Mouse (Mus musculus) forebrain, embryonic 15.5 days (tissue): ENCODE measurements around the gene Prkd1. TPM values are rescaled to one million over a fixed set of nuclear protein-coding genes. Genes with fewer than 3 reads are reported as not detected.
"Not testable (repeated sequence)": the region's sequence is repeated elsewhere in the genome, so short reads cannot be mapped to it uniquely, and the experiment has no call there.

Experiments
- ATAC-seq: fragments of 200-750 bp; cut with Nextera tagmentation; replicated peaks from 2 replicates; pipeline ENCODE4 v1.8.0; 2017; ENCODE audit warnings: mild to moderate bottlenecking, moderate TSS enrichment, moderate library complexity
- H3K27ac ChIP-seq: fragments of 300-500 bp; sonication (generic); replicated peaks from 2 replicates; pipeline ENCODE4 v1.5.1; 2015; ENCODE audit warnings: mild to moderate bottlenecking, inconsistent platforms
- H3K27me3 ChIP-seq: fragments of 300-500 bp; sonication (generic); 2 replicates; pipeline ENCODE4 v1.6.1; 2015; ENCODE audit warnings: inconsistent platforms
- H3K36me3 ChIP-seq: fragments of 300-500 bp; sonication (generic); 2 replicates; pipeline ENCODE4 v1.6.1; 2015; ENCODE audit warnings: mild to moderate bottlenecking, inconsistent platforms
- H3K4me1 ChIP-seq: fragments of 300-500 bp; sonication (generic); 2 replicates; pipeline ENCODE4 v1.6.1; 2015; ENCODE audit warnings: inconsistent platforms
- H3K4me2 ChIP-seq: fragments of 300-500 bp; sonication (generic); replicated peaks from 2 replicates; pipeline ENCODE4 v1.6.1; 2015; ENCODE audit warnings: mild to moderate bottlenecking, inconsistent platforms
- H3K4me3 ChIP-seq: fragments of 300-500 bp; sonication (generic); 2 replicates; pipeline ENCODE4 v1.5.1; 2015; ENCODE audit warnings: mild to moderate bottlenecking, inconsistent platforms
- H3K9ac ChIP-seq: fragments of 300-500 bp; sonication (generic); replicated peaks from 2 replicates; pipeline ENCODE4 v1.6.1; 2015; ENCODE audit warnings: mild to moderate bottlenecking, inconsistent platforms
- H3K9me3 ChIP-seq: fragments of 300-500 bp; sonication (generic); 2 replicates; pipeline ENCODE4 v1.6.1; 2016; ENCODE audit warnings: inconsistent platforms
- WGBS: fragments of 180-500 bp; shearing (Covaris S2); methylation state at CpG from one replicate; pipeline ENCODE4 v1.1.7; 2015; ENCODE audit warnings: mixed read lengths; 5-methylcytosine and 5-hydroxymethylcytosine counted together
- polyA plus RNA-seq: library from polyadenylated mRNA; unstranded; fragments of >200 nt; fragmentation: Nextera tagmentation; extraction: Ambion mirVana; gene quantifications from 2 replicates; pipeline ENCODE4 v1.2.1, GENCODE M21; 2015

Gene Prkd1
- polyA plus RNA-seq = 6.6 and 7.4 TPM in 2 replicates

DNA sequence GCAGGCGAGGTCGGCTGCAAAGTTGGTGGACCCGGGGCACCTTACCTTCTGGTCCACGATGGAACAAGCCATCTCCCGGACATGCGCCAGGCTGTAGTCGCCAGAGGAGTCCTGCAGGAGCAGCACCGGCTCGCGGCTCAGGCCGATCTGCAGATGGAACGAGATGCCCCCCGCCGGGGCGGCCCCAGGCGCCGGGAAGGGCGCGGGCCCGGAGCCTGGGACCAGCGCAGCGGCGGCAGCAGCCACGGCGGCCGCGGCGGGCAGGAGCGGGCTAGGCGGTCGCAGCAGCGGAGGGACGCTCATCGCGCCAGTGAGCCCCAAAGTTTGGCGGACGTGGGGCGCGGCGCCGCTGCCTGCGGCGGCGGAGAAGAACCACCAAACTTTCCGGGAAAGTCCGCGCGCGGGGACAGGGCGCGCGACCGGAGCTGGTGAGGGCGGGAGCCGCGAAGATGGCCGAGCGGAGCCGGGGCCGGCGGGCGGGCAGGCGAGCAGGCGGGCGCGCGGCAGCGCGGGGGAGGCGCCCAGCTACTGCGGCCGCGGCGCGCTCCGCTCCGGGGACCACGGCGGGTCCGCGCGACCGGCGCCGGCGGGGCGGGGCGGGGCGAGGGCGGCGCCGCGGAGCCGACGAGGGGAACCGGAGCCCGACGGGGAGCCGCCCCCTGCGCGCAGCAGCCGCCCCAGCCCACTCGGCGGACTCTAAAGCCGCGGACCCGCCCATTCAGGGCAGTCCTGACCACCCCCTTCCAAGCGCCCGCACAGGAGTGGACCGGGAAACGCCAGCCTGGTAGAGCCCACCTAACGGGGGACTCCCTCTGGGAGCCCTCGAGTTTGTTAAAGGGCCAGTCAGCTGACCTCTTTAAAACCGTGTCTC is at the start of gene Prkd1:
Prkd1 (minus strand) TSS at position 428 of the 871 bp plus-strand sequence.
- peak; percentile 92 for ATAC-seq
- under 1% methylated on average over 87 of the region's 114 CpGs for WGBS
- peak within 1 kb of the TSS; percentile 48 for H3K27ac ChIP-seq

DNA sequence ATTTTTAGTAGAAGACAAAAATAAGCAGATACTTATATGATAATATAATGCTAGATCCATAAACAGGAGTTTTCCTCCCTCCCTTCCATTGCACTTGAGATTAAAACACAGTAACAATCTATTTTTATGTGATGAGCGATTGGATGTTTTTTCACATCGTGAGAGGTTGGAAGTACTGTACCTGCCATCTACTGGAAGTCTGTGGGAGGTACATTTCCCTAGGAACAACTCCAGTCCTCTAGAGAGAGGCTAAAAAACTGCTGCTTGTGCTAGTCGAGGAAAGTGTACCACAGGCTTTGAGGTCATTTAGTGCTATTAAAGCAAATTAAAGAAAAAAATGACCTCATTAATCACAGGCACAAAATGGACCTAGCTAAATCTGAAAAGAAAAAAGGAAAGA is 48.6 kb upstream of the Prkd1 start:
- 8% methylated on average over 3 of the region's 3 CpGs for WGBS
- Histone ChIP-seq H3K4me3 (no peak overlapping the region), H3K9ac (no peak overlapping the region), H3K4me1 (no peaks in the 10 kb centered on the region), H3K4me2 (no peak overlapping the region), H3K36me3 (no peaks in the 10 kb centered on the region), H3K27ac (no peak overlapping the region), H3K27me3 (no peaks in the 10 kb centered on the region), H3K9me3 (no peaks in the 10 kb centered on the region)
- peak; percentile 91 for ATAC-seq

More for the DNA sequence above, at the start of gene Prkd1:
- Histone ChIP-seq H3K9ac (peak within 1 kb of the TSS; percentile 76), H3K27me3 (no peaks in the 10 kb centered on the region), H3K4me3 (peak within 1 kb of the TSS; percentile 96), H3K36me3 (no peaks in the 10 kb centered on the region), H3K9me3 (no peaks in the 10 kb centered on the region), H3K4me1 (peaks cover 21% of the 10 kb centered on the region), H3K4me2 (peak within 1 kb of the TSS; percentile 96)

DNA sequence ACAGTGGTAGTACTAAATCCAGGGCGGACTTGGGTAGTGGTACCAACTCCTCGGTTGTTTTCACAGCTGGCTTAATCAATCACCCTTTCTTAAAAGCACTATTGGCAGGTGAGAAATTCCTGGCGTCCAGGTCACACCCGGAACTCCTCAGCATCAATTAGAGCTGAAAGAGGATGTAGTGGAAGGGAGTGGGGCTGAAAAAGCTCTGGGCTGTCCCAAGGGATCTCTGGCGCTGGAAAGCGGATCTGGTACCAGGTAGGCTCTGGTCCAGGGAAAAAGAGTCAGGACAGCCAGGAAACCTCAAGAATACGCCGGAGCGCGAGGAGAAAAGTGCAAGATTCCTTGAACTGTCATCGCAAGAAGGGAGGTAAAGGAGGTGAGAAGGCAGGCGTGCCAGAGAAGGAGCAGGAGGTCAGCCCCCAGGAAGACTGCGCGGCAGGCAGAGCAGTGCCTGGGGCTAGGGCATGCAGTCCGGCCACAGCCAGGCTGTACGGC is 675 bp downstream of the Prkd1 start:
- peak overlapping the region; percentile 76 for H3K9ac ChIP-seq
- 0 out of 2 replicates have a peak overlapping the region, but pooled peaks have one; percentile 48 for H3K27ac ChIP-seq
- H3K27me3 ChIP-seq = no peaks in the 10 kb centered on the region
- H3K4me2 ChIP-seq = peak overlapping the region; percentile 96
- no peaks in the 10 kb centered on the region for H3K9me3 ChIP-seq
- H3K4me1 ChIP-seq = peaks cover 21% of the 10 kb centered on the region
- under 1% methylated on average over 16 of the region's 16 CpGs for WGBS
- 0 out of 2 replicates have a peak, but pooled peaks have one; percentile 3 for ATAC-seq
- H3K4me3 ChIP-seq = peak overlapping the region; percentile 96
- H3K36me3 ChIP-seq = no peaks in the 10 kb centered on the region

DNA sequence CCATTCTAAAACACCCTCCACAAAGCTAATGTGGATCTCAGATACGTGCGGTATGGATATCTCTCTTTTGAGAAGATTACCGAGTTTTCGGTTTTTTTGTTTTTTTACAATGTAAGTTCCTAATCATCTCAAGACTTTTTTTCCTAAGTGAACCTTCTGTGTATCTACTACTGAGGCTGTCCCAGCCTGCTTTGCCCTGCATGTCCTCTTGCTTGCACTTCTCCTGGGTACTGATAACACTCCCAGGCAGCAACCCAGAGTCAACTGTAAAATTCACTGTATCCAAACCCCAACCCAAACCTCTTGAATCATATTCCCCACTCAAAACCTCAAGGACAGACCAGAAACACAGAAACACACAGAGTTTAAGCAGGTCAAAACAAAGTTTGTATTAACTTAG is 2.0 kb downstream of the Prkd1 start:
- Histone ChIP-seq H3K9ac (no peak overlapping the region), H3K4me3 (no peak overlapping the region)

DNA sequence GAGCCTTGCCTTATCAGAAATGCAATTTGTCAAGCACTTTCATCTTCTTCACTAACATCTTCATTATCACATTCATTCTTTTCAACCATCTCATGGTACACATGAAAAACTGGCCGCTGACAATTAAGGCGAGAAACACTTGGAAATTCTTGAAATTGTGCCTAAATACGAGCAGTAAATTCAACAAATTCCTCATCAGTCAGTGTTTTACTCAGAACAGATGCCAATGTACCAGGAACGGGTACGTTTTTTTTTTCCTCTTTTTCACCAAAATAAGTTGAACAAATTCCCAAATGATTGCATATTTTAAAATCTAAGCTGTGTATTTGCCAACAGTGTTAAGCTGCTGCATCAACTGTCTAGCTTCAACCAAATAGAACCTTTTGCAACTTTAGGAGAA is 6.2 kb downstream of the Prkd1 start:
- Histone ChIP-seq H3K4me2 (no peak overlapping the region), H3K27me3 (no peaks in the 10 kb centered on the region), H3K36me3 (no peaks in the 10 kb centered on the region), H3K4me3 (no peak overlapping the region), H3K27ac (no peak overlapping the region), H3K4me1 (peaks cover 7% of the 10 kb centered on the region), H3K9ac (no peak overlapping the region), H3K9me3 (no peaks in the 10 kb centered on the region)
- WGBS = 48% methylated on average over 5 of the region's 5 CpGs
- ATAC-seq = no peak

More for the DNA sequence above, 2.0 kb downstream of the Prkd1 start:
- H3K9me3 ChIP-seq = no peaks in the 10 kb centered on the region
- no peak overlapping the region for H3K27ac ChIP-seq
- no peaks in the 10 kb centered on the region for H3K27me3 ChIP-seq
- H3K36me3 ChIP-seq = no peaks in the 10 kb centered on the region
- ATAC-seq = no peak
- 83% methylated on average over 4 of the region's 4 CpGs for WGBS
- H3K4me2 ChIP-seq = 0 out of 2 replicates have a peak overlapping the region, but pooled peaks have one; percentile 96
- H3K4me1 ChIP-seq = peaks cover 21% of the 10 kb centered on the region

DNA sequence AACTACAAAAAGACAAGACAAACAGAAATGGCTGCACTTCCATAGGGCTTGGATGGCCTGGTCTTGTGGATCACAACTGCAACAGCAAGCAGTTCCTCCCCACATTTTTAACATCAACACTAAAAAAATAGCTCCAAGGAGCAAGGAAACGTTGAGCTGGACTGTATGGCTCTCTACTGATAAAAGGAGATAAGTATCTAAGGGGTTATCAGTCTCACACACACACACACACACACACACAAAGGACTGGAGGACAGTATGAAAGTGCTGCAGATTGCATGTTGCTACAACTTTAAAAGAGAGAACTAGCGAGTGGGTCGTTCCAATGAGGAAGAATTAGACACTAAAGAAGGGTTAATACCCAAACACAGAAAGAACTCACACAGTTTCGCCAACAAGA is 8.7 kb downstream of the Prkd1 start:
- WGBS = 84% methylated on average over 4 of the region's 4 CpGs

DNA sequence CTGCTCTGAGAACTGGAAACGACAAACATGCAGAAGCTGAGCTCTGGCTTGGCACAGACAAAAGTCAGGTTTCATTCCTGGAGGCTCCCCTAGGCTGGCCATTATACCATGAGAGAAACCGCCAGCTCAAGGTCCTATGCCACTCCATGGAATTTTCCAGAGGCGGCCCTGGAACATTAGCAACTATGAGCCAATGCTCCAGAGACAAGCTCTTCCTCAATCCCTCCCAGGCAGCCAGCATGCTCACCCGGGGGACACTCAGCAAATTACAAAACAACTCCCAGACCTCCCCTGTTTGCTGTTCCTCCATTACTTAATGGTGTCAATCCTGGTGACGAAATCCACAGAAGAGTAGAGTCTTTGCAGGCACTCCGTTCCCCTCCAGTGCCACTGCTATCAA is 14.5 kb downstream of the Prkd1 start:
- H3K36me3 ChIP-seq = no peaks in the 10 kb centered on the region
- WGBS = 80% methylated on average over 6 of the region's 6 CpGs
- no peak overlapping the region for H3K4me3 ChIP-seq
- no peaks in the 10 kb centered on the region for H3K4me1 ChIP-seq
- H3K9ac ChIP-seq = no peak overlapping the region
- H3K4me2 ChIP-seq = no peak overlapping the region
- no peak for ATAC-seq
- no peak overlapping the region for H3K27ac ChIP-seq
- H3K9me3 ChIP-seq = no peaks in the 10 kb centered on the region
- no peaks in the 10 kb centered on the region for H3K27me3 ChIP-seq

More for the DNA sequence above, 8.7 kb downstream of the Prkd1 start:
- Histone ChIP-seq H3K4me1 (no peaks in the 10 kb centered on the region), H3K4me2 (no peak overlapping the region), H3K27me3 (no peaks in the 10 kb centered on the region), H3K4me3 (no peak overlapping the region), H3K9me3 (no peaks in the 10 kb centered on the region), H3K9ac (no peak overlapping the region), H3K36me3 (no peaks in the 10 kb centered on the region), H3K27ac (no peak overlapping the region)
- no peak for ATAC-seq

DNA sequence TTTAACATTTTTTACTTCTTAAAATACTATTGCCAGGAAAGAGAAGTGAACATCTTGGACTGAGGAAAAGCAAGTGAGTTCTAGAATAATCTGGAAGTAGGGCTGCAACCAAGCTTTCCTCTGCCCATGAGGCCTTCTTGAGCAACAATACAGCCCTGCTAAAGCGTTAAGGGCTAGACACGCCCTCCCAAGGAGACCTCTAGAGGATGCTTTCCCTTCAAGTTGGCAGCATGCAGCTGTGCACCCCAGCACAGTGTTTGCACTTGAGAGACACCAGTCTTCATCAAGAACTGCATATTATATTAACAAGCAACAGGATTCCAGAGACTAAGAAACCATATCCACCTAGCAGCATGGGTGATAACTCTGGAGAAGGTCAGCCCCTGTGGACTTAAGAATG is 22.8 kb downstream of the Prkd1 start:
- H3K27me3 ChIP-seq, H3K4me3 ChIP-seq, H3K9me3 ChIP-seq, ATAC-seq, H3K4me2 ChIP-seq, H3K27ac ChIP-seq, H3K36me3 ChIP-seq, H3K9ac ChIP-seq: not testable (repeated sequence)
- H3K4me1 ChIP-seq = peaks cover 11% of the 10 kb centered on the region
- 69% methylated on average over 2 of the region's 2 CpGs for WGBS

DNA sequence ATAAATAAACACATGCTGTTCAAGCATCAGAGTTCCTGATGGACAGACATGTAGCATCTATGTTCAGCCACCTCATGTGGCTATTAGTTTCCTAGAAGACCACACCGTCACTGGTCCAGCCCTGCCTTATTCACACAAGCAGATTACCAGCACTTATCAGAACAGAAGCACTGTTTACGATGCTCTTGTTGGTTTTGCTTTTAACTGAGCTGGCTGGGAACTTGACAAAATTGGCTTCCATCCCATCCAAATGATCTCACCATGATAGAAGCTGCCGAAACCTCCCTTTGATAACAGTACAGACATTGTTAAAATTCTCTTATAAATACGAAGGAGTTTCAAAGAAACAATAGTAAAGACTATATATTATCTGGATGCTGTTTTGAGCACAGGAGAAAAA is 24.7 kb downstream of the Prkd1 start:
- ATAC-seq = peak; percentile 38; the same call in 1 of the 2 replicates
- no peak overlapping the region for H3K9ac ChIP-seq
- peak overlapping the region; percentile 29 for H3K4me2 ChIP-seq
- WGBS = 16% methylated on average over 4 of the region's 4 CpGs
- peak overlapping the region; percentile 16 for H3K4me3 ChIP-seq
- H3K9me3 ChIP-seq = no peaks in the 10 kb centered on the region
- H3K36me3 ChIP-seq = no peaks in the 10 kb centered on the region
- H3K4me1 ChIP-seq = peaks cover 11% of the 10 kb centered on the region
- no peaks in the 10 kb centered on the region for H3K27me3 ChIP-seq
- no peak overlapping the region for H3K27ac ChIP-seq

DNA sequence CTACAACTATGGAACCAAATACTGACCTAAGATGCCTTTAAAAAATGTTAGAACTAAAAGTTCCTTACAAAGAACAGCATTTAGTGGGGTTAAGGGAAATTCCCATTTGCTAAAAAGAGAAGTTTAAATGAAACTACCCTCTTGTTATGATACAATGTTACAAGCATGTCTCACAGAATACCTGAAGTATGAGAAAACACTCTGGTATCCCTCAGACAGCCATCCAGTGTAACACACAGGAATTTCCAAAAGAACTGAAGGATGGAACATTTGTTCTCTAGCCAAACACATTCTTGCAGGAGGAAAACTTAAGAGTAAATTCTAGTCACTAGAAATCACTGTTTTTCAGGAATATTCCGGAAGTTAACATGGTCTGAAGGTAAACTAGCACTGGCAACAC is 33.0 kb downstream of the Prkd1 start:
- H3K27me3 ChIP-seq = no peaks in the 10 kb centered on the region
- H3K36me3 ChIP-seq = no peaks in the 10 kb centered on the region
- H3K4me3 ChIP-seq = no peak overlapping the region
- H3K4me2 ChIP-seq = no peak overlapping the region
- peaks cover 4% of the 10 kb centered on the region; the same call in 1 of the 2 replicates for H3K4me1 ChIP-seq
- 95% methylated on average over 1 of the region's 1 CpGs for WGBS
- H3K9me3 ChIP-seq = no peaks in the 10 kb centered on the region
- no peak overlapping the region for H3K9ac ChIP-seq
- no peak for ATAC-seq
- no peak overlapping the region for H3K27ac ChIP-seq

DNA sequence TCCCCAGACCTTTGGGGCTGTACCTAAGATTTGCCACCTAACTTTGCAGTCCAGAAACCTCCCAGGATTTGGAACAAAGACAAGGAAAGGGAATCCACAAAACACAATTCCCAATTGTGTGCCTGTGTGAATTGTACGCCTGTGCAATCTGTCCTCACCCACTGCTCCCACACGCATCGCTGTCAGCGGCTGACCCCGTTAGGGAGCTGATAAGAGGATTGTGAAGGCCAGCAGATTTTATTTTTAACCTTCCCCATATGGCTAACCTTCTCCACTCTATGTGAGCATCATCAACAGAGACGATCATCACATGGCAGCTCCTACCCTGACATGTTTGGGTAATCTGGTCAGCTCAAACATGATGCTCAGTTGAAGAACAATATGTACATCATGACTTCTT is 34.6 kb downstream of the Prkd1 start:
- Histone ChIP-seq H3K36me3 (no peaks in the 10 kb centered on the region), H3K4me1 (peaks cover 4% of the 10 kb centered on the region; the same call in 1 of the 2 replicates), H3K9me3 (no peaks in the 10 kb centered on the region), H3K27ac (no peak overlapping the region), H3K4me3 (no peak overlapping the region), H3K4me2 (no peak overlapping the region), H3K9ac (no peak overlapping the region), H3K27me3 (no peaks in the 10 kb centered on the region)
- 36% methylated on average over 6 of the region's 6 CpGs for WGBS
- no peak for ATAC-seq

DNA sequence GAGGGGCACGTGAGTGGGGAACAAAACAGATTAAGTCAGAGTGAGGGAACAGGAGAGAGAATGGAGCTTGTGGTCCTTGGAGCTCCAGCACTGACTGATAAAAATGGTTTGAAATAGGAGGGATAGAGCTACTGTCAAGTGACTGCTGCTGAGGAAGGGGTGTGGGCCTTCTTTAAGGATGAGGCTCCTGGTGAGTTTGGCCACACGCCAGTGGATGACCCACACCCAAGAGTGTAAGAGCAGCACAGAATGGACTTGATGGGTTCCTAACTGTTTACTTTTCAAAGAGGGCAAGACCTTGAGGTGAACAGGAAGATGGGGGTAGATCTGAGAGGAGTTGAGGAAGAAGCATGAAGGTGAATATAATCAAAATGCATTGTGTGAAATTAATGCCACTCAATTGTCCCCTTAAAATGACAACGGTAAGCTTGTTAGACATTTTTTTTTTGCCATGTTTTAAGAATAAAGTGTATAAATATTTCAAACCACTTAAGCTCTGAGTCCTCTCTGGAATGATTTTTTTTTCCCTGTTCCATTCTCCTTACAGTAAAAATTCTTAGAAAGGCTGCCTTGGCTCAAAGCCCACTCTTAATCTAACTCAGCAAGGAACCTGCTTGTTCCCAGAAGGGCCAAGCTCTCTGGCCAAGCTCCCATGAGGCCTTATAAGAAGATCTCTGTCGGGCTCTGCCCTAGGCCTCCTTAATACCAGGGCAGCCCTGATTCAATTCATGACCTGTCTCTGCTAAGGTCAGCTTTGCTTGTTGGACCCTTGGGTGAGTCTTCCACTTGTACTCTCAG is 42.0 kb downstream of the Prkd1 start:
- no peaks in the 10 kb centered on the region for H3K4me1 ChIP-seq
- no peak overlapping the region for H3K27ac ChIP-seq
- H3K4me3 ChIP-seq = no peak overlapping the region
- no peaks in the 10 kb centered on the region for H3K9me3 ChIP-seq
- whole genome bisulfite sequencing = 79% methylated on average over 4 of the region's 4 CpGs
- no peak for ATAC-seq
- no peak overlapping the region for H3K9ac ChIP-seq
- H3K27me3 ChIP-seq = no peaks in the 10 kb centered on the region
- H3K4me2 ChIP-seq = no peak overlapping the region
- no peaks in the 10 kb centered on the region for H3K36me3 ChIP-seq
